Mouse (Mus musculus) erythroblast, embryonic 14.5 days (primary cell): Measurements from ENCODE around the gene Mef2b.

Experiments used
- GATA1 ChIP-seq: IDR thresholded peaks from 2 replicates; pipeline ENCODE4 v1.6.1; 2012; ENCODE audit warnings: low read length, inconsistent platforms, mixed read lengths
- TAL1 ChIP-seq: IDR thresholded peaks from 3 replicates; pipeline ENCODE4 v1.6.1; 2012; ENCODE audit warnings: low read length, inconsistent platforms, mixed read lengths

DNA sequence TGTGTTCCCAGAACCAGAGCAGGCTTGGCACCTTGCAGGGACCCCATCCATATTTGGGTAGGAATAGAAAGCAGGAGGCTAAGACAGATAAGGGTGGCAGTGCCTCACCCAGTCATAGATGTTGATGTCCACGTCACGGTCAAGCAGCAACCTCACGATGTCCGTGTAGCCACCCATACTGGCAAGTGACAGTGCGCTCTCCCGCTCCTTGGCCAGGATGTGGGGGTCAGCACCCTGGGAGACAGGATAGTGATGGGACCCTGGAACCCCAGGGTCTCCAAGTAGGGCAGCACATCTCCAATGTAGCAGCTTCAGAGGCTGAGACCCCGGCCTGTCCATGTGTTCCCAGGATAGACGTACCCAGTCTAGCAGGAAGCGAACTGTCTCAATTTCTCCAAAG, 4.6 kb upstream of the Mef2b start:
- no peak for TF ChIP-seq GATA1
- TF ChIP-seq TAL1 = no peak
